Mouse (Mus musculus): ENCODE data around the gene Eif2b4. TPM values are rescaled to one million over a fixed set of nuclear protein-coding genes. Genes with fewer than 3 reads are reported as not detected.

Gene Eif2b4
- polyA plus RNA-seq, 1 experiment from 2014 or later, result 60.3 TPM

- no peak overlapping the region for H3K9ac ChIP-seq
- H3K4me3 ChIP-seq (replicated peaks), result no peak overlapping the region
- H3K27ac ChIP-seq, result no peak overlapping the region
- no peak overlapping the region for H3K4me2 ChIP-seq
- H3K36me3 ChIP-seq, result 0 out of 2 replicates have a peak, but pooled peaks cover 5% of the 10 kb centered on the region
- H3K4me1 ChIP-seq, result no peaks in the 10 kb centered on the region
- no peak for ATAC-seq (ENCODE audit: insufficient read depth, low FRiP score, low read depth)
- no peaks in the 10 kb centered on the region for H3K27me3 ChIP-seq (replicated peaks)
- H3K9me3 ChIP-seq, result no peaks in the 10 kb centered on the region
- 89% methylated on average over 9 of the region's 9 CpGs for WGBS
Observed at GRCm38 (mm10) chr5:31181183-31181770, 12.0 kb downstream of the Eif2b4 start.

DNA sequence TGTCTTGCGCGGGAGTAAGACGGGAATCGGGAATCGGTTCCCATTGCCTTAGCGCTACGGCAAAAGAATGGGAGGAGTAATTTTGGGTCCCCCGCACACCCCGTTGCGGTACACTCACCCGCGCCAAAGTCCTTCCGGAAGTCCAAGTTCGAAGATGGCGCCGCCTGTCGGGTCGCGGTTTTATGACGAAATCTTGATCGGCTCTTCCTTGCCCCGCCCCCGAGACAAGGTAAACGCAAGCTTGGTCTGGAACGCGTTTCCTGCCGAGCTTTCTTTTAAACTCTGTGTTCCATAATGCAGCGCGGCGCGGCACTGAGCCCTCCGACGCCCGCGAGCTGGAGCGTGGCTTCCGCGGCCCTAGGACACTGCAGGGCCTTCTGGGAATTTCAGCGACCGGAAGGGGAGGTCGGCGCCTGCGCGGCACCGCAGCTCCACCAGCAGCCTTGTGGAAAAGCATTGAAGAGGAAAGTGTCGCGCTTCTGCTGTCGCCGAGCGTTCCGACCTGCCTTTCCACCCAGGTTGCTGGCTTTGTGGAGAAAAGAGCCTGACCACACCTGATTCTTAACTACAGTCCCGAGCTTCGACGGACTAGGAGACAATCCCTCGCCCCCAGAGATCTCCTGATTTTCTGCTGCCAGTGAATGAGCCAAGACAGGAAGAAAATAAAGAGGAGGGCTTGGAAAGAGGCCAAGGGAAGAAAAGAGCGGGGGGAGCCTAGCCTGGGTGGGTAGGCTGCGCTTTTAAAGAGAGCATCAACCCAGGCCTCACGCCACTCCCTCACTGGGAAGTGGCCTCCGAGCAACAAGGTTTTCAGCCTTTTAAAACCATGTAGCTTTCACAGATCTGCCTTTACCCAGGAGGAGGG is 13.2 kb downstream of the Eif2b4 start, which contains the start of the genes Gm29609 and Gtf3c2:
Gm29609 (minus strand) TSS at position 146 of the 865 bp plus-strand sequence.
Gtf3c2 (minus strand) TSS at position 379 of the 865 bp plus-strand sequence.
- Histone ChIP-seq H3K9ac (peak within 1 kb of the TSS; percentile 50), H3K4me2 (peak within 1 kb of the TSS; percentile 83), H3K27me3 (replicated peaks) (no peaks in the 10 kb centered on the region), H3K4me3 (replicated peaks) (peak within 1 kb of the TSS; percentile 90), H3K9me3 (no peaks in the 10 kb centered on the region), H3K36me3 (0 out of 2 replicates have a peak, but pooled peaks cover 5% of the 10 kb centered on the region), H3K4me1 (no peaks in the 10 kb centered on the region), H3K27ac (peak within 1 kb of the TSS; percentile 99)
- peak; percentile 98 for ATAC-seq (ENCODE audit: insufficient read depth, low FRiP score, low read depth)
- under 1% methylated on average over 59 of the region's 59 CpGs for WGBS

GRCm38 (mm10) chr5:31179301-31179765 is 13.9 kb downstream of the Eif2b4 start:
- H3K9ac ChIP-seq, result peak overlapping the region; percentile 50
- H3K4me1 ChIP-seq, result no peaks in the 10 kb centered on the region
- H3K27me3 ChIP-seq (replicated peaks), result no peaks in the 10 kb centered on the region
- H3K36me3 ChIP-seq, result peaks cover 5% of the 10 kb centered on the region; the same call in 1 of the 2 replicates
- peak; percentile 45 for ATAC-seq (ENCODE audit: insufficient read depth, low FRiP score, low read depth)
- peak overlapping the region; percentile 90 for H3K4me3 ChIP-seq (replicated peaks)
- H3K4me2 ChIP-seq, result peak overlapping the region; percentile 83
- H3K27ac ChIP-seq, result peak overlapping the region; percentile 99
- H3K9me3 ChIP-seq, result no peaks in the 10 kb centered on the region
- under 1% methylated on average over 25 of the region's 25 CpGs for WGBS

DNA sequence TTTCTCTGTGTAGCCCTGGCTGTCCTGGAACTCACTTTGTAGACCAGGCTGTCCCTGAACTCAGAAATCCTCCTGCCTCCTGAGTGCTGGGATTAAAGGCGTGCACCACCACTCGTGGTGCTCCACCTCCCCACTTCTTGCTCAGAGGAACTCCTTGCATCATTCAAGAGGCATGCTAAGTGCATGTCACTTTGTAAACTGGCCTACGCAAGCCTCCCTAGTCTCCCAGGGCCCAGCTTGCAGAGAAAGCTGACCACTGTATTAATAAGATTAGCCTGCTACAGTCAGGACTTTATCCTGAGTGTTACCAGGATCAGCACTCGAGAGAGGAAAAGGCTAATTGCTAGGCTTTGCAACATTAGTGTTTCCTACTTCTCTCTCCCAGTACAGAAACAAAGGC is 24.6 kb downstream of the Eif2b4 start:
- Histone ChIP-seq H3K9ac (no peak overlapping the region; the same call in 1 of the 2 replicates), H3K9me3 (no peaks in the 10 kb centered on the region), H3K4me2 (no peak overlapping the region), H3K27ac (no peak overlapping the region), H3K4me1 (no peaks in the 10 kb centered on the region), H3K36me3 (peaks cover 78% of the 10 kb centered on the region), H3K4me3 (replicated peaks) (no peak overlapping the region), H3K27me3 (replicated peaks) (no peaks in the 10 kb centered on the region)
- no peak for ATAC-seq (ENCODE audit: insufficient read depth, low FRiP score, low read depth)
- WGBS, result 95% methylated on average over 4 of the region's 4 CpGs

DNA sequence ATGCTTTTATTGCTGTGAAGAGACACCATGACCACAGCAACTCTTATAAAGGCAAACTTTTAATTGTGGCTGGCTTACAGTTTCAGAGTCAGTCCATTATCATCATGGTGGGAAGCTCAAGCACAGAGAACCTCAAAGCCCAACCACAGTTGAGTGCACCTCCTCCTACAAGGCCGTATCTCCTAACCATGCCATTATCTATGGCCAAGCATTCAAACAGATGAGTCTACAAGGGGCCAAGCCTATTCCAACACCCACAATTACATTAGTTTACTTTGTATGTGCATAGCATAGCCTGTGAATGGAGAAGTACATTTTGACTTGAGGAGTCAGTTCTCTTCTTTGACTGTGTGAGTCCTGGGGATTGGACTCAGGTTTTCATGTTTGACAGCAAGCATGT is 28.4 kb downstream of the Eif2b4 start:
- Histone ChIP-seq H3K27me3 (replicated peaks) (no peaks in the 10 kb centered on the region), H3K27ac (no peak overlapping the region), H3K36me3 (peaks cover 73% of the 10 kb centered on the region), H3K4me1 (no peaks in the 10 kb centered on the region), H3K9ac (no peak overlapping the region), H3K4me3 (replicated peaks) (no peak overlapping the region), H3K4me2 (no peak overlapping the region), H3K9me3 (no peaks in the 10 kb centered on the region)
- no peak for ATAC-seq (ENCODE audit: insufficient read depth, low FRiP score, low read depth)
- 82% methylated on average over 1 of the region's 1 CpGs for WGBS

DNA sequence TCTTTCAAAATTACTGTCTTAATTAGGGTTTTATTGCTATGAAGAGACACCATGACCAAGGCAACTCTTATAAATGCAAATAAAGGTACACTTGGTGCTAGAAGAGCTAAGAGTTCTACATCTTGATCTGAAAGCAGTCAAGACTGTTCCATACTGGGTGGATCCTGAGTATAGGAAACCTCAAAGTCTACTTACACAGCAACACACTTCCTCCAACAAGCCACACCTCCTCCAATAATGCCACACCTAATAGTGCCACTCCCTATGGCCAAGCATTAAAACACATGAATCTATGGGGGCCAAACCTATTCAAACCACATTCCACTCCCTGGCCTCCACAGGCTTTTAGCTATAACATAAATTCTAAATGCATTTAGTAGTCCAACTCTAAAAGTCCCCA is 30.8 kb downstream of the Eif2b4 start:
- Histone ChIP-seq H3K4me3 (replicated peaks) (no peak overlapping the region), H3K9ac (no peak overlapping the region), H3K27ac (no peak overlapping the region), H3K4me1 (no peaks in the 10 kb centered on the region), H3K9me3 (no peaks in the 10 kb centered on the region), H3K27me3 (replicated peaks) (no peaks in the 10 kb centered on the region), H3K4me2 (no peak overlapping the region), H3K36me3 (peaks cover 76% of the 10 kb centered on the region)
- ATAC-seq (ENCODE audit: insufficient read depth, low FRiP score, low read depth), result no peak; the same call in 1 of the 2 replicates

DNA sequence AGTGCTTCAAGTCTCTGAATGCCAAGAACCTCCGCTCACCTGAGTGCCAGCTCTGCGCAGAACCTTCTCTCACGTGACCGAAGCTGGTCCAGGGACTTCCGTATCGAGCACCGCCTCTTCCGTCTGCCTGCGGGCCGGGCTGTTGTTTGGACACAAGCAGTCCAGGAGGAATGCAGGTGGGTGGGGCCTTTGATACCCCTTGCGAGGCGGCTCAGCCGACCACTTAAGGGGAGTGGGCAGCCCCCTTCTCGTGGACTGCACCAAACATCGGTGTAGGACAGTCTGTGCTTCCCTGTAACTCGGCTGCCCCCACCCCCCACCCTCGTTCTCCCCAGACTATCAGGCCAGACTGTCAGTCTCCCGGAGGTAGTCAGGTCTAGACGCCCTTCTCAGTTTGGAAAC is 39.1 kb downstream of the Eif2b4 start, which contains the start of gene Mpv17:
Mpv17 (minus strand) TSS at position 100 of the 402 bp plus-strand sequence.
- H3K27ac ChIP-seq, result peak within 1 kb of the TSS; percentile 62
- H3K4me2 ChIP-seq, result peak within 1 kb of the TSS; percentile 87
- no peaks in the 10 kb centered on the region for H3K9me3 ChIP-seq
- peaks cover 10% of the 10 kb centered on the region; the same call in 1 of the 2 replicates for H3K4me1 ChIP-seq
- peak within 1 kb of the TSS; percentile 67 for H3K4me3 ChIP-seq (replicated peaks)
- peak within 1 kb of the TSS; percentile 73 for H3K9ac ChIP-seq
- ATAC-seq (ENCODE audit: insufficient read depth, low FRiP score, low read depth), result peak; percentile 92
- no peaks in the 10 kb centered on the region for H3K27me3 ChIP-seq (replicated peaks)
- 1% methylated on average over 19 of the region's 19 CpGs for WGBS
- peaks cover 27% of the 10 kb centered on the region; the same call in 1 of the 2 replicates for H3K36me3 ChIP-seq

DNA sequence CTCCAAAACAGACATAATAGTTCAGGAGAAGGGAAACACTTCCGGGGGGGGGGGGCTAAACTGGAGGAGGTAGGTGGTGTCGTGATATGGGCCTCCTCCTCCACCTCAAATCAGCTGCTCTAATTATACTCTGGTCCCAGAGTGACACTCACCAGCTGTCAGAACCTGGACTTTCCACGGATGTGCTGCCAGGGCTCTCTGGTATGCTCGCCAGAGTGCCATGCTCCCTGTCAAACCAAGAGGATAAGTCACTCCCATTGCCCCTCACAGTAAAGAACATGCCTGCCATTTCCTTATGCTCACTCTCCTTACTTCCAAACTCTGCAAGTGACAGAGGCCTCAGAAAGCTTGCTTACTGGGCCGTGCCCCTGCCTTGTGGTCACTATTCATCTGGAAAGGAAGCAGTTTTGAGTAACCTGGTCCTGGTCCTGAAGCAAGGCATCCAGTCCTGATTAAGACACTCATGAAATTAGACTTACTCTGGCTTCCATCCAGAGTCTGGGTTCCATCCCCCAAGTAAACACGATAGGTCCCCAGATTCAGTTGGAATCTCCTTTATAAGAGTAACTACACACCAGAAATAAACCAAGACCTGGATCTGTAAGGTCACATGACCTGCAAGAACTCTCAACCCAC is 39.6 kb downstream of the Eif2b4 start:
- Histone ChIP-seq H3K9ac (peak overlapping the region; percentile 73; the same call in 1 of the 2 replicates), H3K4me2 (peak overlapping the region; percentile 87), H3K27me3 (replicated peaks) (no peaks in the 10 kb centered on the region), H3K4me1 (peaks cover 10% of the 10 kb centered on the region; the same call in 1 of the 2 replicates), H3K36me3 (peaks cover 22% of the 10 kb centered on the region; the same call in 1 of the 2 replicates), H3K4me3 (replicated peaks) (peak overlapping the region; percentile 67), H3K9me3 (no peaks in the 10 kb centered on the region), H3K27ac (peak overlapping the region; percentile 62)
- no peak for ATAC-seq (ENCODE audit: insufficient read depth, low FRiP score, low read depth)
- WGBS, result 31% methylated on average over 6 of the region's 6 CpGs

- Histone ChIP-seq H3K27ac (no peak overlapping the region), H3K4me3 (replicated peaks) (no peak overlapping the region), H3K27me3 (replicated peaks) (no peaks in the 10 kb centered on the region), H3K4me2 (no peak overlapping the region), H3K9me3 (no peaks in the 10 kb centered on the region), H3K4me1 (peaks cover 10% of the 10 kb centered on the region; the same call in 1 of the 2 replicates), H3K36me3 (peaks cover 4% of the 10 kb centered on the region; the same call in 1 of the 2 replicates), H3K9ac (no peak overlapping the region)
- ATAC-seq (ENCODE audit: insufficient read depth, low FRiP score, low read depth), result no peak
- 76% methylated on average over 3 of the region's 3 CpGs for WGBS
Observed at GRCm38 (mm10) chr5:31151746-31152145, 41.5 kb downstream of the Eif2b4 start.

DNA sequence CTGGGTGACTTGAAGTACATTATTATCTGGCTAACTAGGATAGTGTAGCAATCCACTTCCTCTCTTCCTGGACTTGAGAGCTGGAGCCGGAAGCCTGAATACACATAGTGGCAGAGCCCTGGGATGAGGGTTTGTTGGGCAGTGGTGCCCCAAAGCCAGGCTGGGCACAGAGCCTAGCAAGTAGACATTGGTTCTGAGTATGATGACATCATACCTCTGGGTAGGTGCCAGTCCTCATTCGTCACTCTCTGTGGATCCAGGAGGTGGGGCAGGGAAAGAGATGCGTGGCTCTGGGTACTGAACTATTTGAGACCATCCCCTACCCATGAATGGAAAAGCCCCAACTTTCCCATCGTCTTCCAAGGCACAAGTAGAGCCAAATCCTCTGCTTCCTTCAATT is 43.4 kb downstream of the Eif2b4 start:
- Histone ChIP-seq H3K4me2 (no peak overlapping the region), H3K4me1 (peaks cover 10% of the 10 kb centered on the region; the same call in 1 of the 2 replicates), H3K27ac (no peak overlapping the region), H3K4me3 (replicated peaks) (no peak overlapping the region), H3K9me3 (no peaks in the 10 kb centered on the region), H3K27me3 (replicated peaks) (no peaks in the 10 kb centered on the region), H3K9ac (no peak overlapping the region), H3K36me3 (0 out of 2 replicates have a peak, but pooled peaks cover 4% of the 10 kb centered on the region)
- ATAC-seq (ENCODE audit: insufficient read depth, low FRiP score, low read depth), result no peak
- 84% methylated on average over 4 of the region's 4 CpGs for WGBS

DNA sequence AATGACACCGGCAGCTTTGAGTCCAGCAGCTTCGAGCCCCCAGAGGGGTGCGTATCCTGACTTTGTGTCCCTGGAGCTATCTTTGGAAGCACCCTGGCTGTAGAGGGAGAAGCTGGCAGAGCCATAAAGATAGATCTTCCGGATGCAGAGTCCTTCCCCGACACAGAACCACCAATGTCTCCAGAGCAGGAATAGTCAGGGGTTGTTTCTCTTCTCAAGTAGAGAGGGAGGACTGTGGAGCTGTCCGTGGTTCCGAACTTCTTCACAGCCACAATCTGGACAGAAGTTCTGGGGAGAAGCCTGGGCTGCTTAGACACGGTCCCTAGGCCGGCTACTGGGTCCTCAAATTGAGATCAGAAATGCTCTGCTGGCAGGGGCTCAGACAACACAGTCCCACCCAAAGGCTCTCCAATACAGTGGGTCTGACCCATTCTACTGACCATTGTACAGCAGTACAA is 54.2 kb downstream of the Eif2b4 start:
- Histone ChIP-seq H3K27ac (no peak overlapping the region), H3K4me3 (replicated peaks) (0 out of 2 replicates have a peak overlapping the region, but pooled peaks have one; percentile 5), H3K4me2 (peak overlapping the region; percentile 33; the same call in 1 of the 2 replicates), H3K9ac (no peak overlapping the region), H3K36me3 (peaks cover 6% of the 10 kb centered on the region; the same call in 1 of the 2 replicates), H3K27me3 (replicated peaks) (peaks cover 49% of the 10 kb centered on the region), H3K9me3 (no peaks in the 10 kb centered on the region), H3K4me1 (peaks cover 16% of the 10 kb centered on the region)
- ATAC-seq (ENCODE audit: insufficient read depth, low FRiP score, low read depth), result no peak
- 10% methylated on average over 9 of the region's 9 CpGs for WGBS
